7 mouse cellular contexts compared by ENCODE assay signal in genomic region chr2:155381643-155382331, GRCm38 (mm10). TPM values are rescaled to one million over a fixed set of nuclear protein-coding genes. Genes with fewer than 3 reads are reported as not detected.
A peak's percentile ranks its signal among the peaks of the same experiment; 100 is the strongest.
DNase-seq lines count a peak whose midpoint lies in the region; ATAC-seq lines count a peak whose summit lies in the region.

No protein-coding gene starts in this region.

- 1% methylated on average over 68 of the region's 68 CpGs for WGBS in embryonic facial prominence, embryonic 10.5 days
- under 1% methylated on average over 68 of the region's 68 CpGs for WGBS in limb, embryonic 11.5 days
- under 1% methylated on average over 68 of the region's 68 CpGs for WGBS in midbrain, embryonic 14.5 days

- H3K36me3 ChIP-seq in embryonic facial prominence, embryonic 10.5 days (replicated peaks) = peaks cover 19% of the 10 kb centered on the region
- H3K36me3 ChIP-seq in limb, embryonic 11.5 days (ENCODE audit: control insufficient read depth, insufficient read depth, low read length) = no peaks in the 10 kb centered on the region
- H3K36me3 ChIP-seq in midbrain, embryonic 14.5 days (ENCODE audit: control insufficient read depth, insufficient read depth, low read length) = peaks cover 16% of the 10 kb centered on the region

- H3K9ac ChIP-seq in limb, embryonic 11.5 days (ENCODE audit: low read length) = peak overlapping the region; percentile 94
- peak overlapping the region; percentile 99 for H3K9ac ChIP-seq in midbrain, embryonic 14.5 days (replicated peaks; ENCODE audit: low read length)

- peaks cover 44% of the 10 kb centered on the region for H3K27me3 ChIP-seq in embryonic facial prominence, embryonic 10.5 days (replicated peaks; ENCODE audit: low read depth, poor library complexity, severe bottlenecking)
- H3K27me3 ChIP-seq in limb, embryonic 11.5 days (ENCODE audit: control insufficient read depth, insufficient read depth, low read length) = peaks cover 10% of the 10 kb centered on the region; the same call in 1 of the 2 replicates
- no peaks in the 10 kb centered on the region for H3K27me3 ChIP-seq in midbrain, embryonic 14.5 days (ENCODE audit: control insufficient read depth, insufficient read depth, low read length)

- peak; percentile 89 for ATAC-seq in limb, embryonic 11.5 days (ENCODE audit: insufficient number of reproducible peaks, low FRiP score, low TSS enrichment, low read depth)
- peak; percentile 93 for ATAC-seq in midbrain, embryonic 14.5 days (ENCODE audit: low FRiP score, low TSS enrichment)

- peak overlapping the region; percentile 90 for H3K4me3 ChIP-seq in embryonic facial prominence, embryonic 10.5 days
- H3K4me3 ChIP-seq in limb, embryonic 11.5 days (ENCODE audit: low read depth, low read length) = peak overlapping the region; percentile 87
- peak overlapping the region; percentile 68 for H3K4me3 ChIP-seq in midbrain, embryonic 14.5 days (replicated peaks; ENCODE audit: low read depth, low read length)

- H3K9me3 ChIP-seq in embryonic facial prominence, embryonic 10.5 days = no peaks in the 10 kb centered on the region
- no peaks in the 10 kb centered on the region for H3K9me3 ChIP-seq in limb, embryonic 11.5 days (ENCODE audit: control insufficient read depth, low read length)
- H3K9me3 ChIP-seq in midbrain, embryonic 14.5 days (ENCODE audit: control insufficient read depth, low read length) = no peaks in the 10 kb centered on the region

- H3K4me2 ChIP-seq in limb, embryonic 11.5 days (ENCODE audit: low read depth, severe bottlenecking) = peak overlapping the region; percentile 80
- H3K4me2 ChIP-seq in midbrain, embryonic 14.5 days (ENCODE audit: low read length) = peak overlapping the region; percentile 66

- DNase-seq in adrenal gland, postnatal 10 days = peak; percentile 99
- DNase-seq in embryonic facial prominence, embryonic 10.5 days (ENCODE audit: low spot score) = peak; percentile 97
- peak; percentile 100 for DNase-seq in heart, adult 11 months
- DNase-seq in kidney, adult 18-20 months = peak; percentile 99
- peak; percentile 98 for DNase-seq in limb, embryonic 11.5 days (ENCODE audit: low spot score)
- DNase-seq in midbrain, embryonic 14.5 days = peak; percentile 99
- DNase-seq in spleen, adult 18-20 months = peak; percentile 94 to 98

- H3K4me1 ChIP-seq in embryonic facial prominence, embryonic 10.5 days = peaks cover 43% of the 10 kb centered on the region
- H3K4me1 ChIP-seq in limb, embryonic 11.5 days (ENCODE audit: control insufficient read depth, insufficient read depth, low read length) = no peaks in the 10 kb centered on the region
- peaks cover 52% of the 10 kb centered on the region for H3K4me1 ChIP-seq in midbrain, embryonic 14.5 days (ENCODE audit: control insufficient read depth, insufficient read depth, low read length)

- peak overlapping the region; percentile 99 for H3K27ac ChIP-seq in embryonic facial prominence, embryonic 10.5 days (replicated peaks)
- H3K27ac ChIP-seq in limb, embryonic 11.5 days (replicated peaks; ENCODE audit: low read depth, low read length) = peak overlapping the region; percentile 89
- peak overlapping the region; percentile 100 for H3K27ac ChIP-seq in midbrain, embryonic 14.5 days (replicated peaks; ENCODE audit: low read depth, low read length)

RNA-seq across cellular contexts. Expression of gene Trp53inp2, which starts 0.9 kb away (rescaled TPM):
- total RNA-seq in adrenal gland, postnatal 10 days (2021) = 100 to 1,000 TPM; 234 to 237 TPM
- polyA plus RNA-seq in embryonic facial prominence, embryonic 10.5 days (2016; fragmentation: Nextera tagmentation; extraction: Ambion mirVana) = 36.9 and 37.9 TPM in 2 replicates
- polyA plus RNA-seq in limb, embryonic 11.5 days (2014; fragmentation: Nextera tagmentation; extraction: Ambion mirVana) = 17.5 and 19.3 TPM in 2 replicates
- 82.5 and 98.6 TPM in 2 replicates for polyA plus RNA-seq in midbrain, embryonic 14.5 days (2014; fragmentation: Nextera tagmentation; extraction: Ambion mirVana)

RNA-seq across cellular contexts. Expression of gene Pigu, which starts 24.6 kb away (rescaled TPM):
- total RNA-seq in adrenal gland, postnatal 10 days (2021) = 10 to 100 TPM; 28.5 to 33.5 TPM
- polyA plus RNA-seq in embryonic facial prominence, embryonic 10.5 days (2016; fragmentation: Nextera tagmentation; extraction: Ambion mirVana) = 51.5 and 56.7 TPM in 2 replicates
- polyA plus RNA-seq in limb, embryonic 11.5 days (2014; fragmentation: Nextera tagmentation; extraction: Ambion mirVana) = 53.4 and 56.0 TPM in 2 replicates
- 63.5 and 65.8 TPM in 2 replicates for polyA plus RNA-seq in midbrain, embryonic 14.5 days (2014; fragmentation: Nextera tagmentation; extraction: Ambion mirVana)

Comparison
In these comparisons a context has a peak if more than half of its experiments do, and no peak if none do; other contexts are left out.
1. Peak in every context shown above with its lines: DNase-seq, ATAC-seq, H3K4me3 ChIP-seq and H3K27ac ChIP-seq.